Mouse (Mus musculus) midbrain, embryonic 14.5 days (tissue): ENCODE data around the gene Bst1. TPM values are rescaled to one million over a fixed set of nuclear protein-coding genes. Genes with fewer than 3 reads are reported as not detected.

Experiments
- ATAC-seq: fragments of 200-750 bp; cut with Nextera tagmentation; 2 replicates; pipeline ENCODE4 v1.8.0; 2017; ENCODE audit warnings: moderate number of reproducible peaks, moderate library complexity; ENCODE audit not compliant: low FRiP score, low TSS enrichment
- DNase-seq: peaks from one replicate; pipeline ENCODE4 v3.0.0-alpha.2; 2015
- H3K27ac ChIP-seq: fragments of 300-500 bp; sonication (generic); replicated peaks from 2 replicates; pipeline ENCODE4 v1.5.1; 2014; ENCODE audit warnings: mild to moderate bottlenecking, low read depth, low read length, moderate library complexity
- H3K27me3 ChIP-seq: fragments of 300-500 bp; sonication (generic); 2 replicates; pipeline ENCODE4 v1.6.1; 2014; ENCODE audit warnings: low read length, control low read depth, mixed read lengths; ENCODE audit not compliant: control insufficient read depth, insufficient read depth
- H3K36me3 ChIP-seq: fragments of 300-500 bp; sonication (generic); 2 replicates; pipeline ENCODE4 v1.6.1; 2014; ENCODE audit warnings: low read length, control low read depth; ENCODE audit not compliant: control insufficient read depth, insufficient read depth
- H3K4me1 ChIP-seq: fragments of 300-500 bp; sonication (generic); 2 replicates; pipeline ENCODE4 v1.6.1; 2014; ENCODE audit warnings: mild to moderate bottlenecking, antibody characterized with exemption, low read length, control low read depth; ENCODE audit not compliant: control insufficient read depth, insufficient read depth
- H3K4me2 ChIP-seq: fragments of 300-500 bp; sonication (generic); 2 replicates; pipeline ENCODE4 v1.6.1; 2014; ENCODE audit warnings: mild to moderate bottlenecking, low read length, moderate library complexity
- H3K4me3 ChIP-seq: fragments of 300-500 bp; sonication (generic); replicated peaks from 2 replicates; pipeline ENCODE4 v1.5.1; 2014; ENCODE audit warnings: low read depth, low read length
- H3K9ac ChIP-seq: fragments of 300-500 bp; sonication (generic); replicated peaks from 2 replicates; pipeline ENCODE4 v1.6.1; 2014; ENCODE audit warnings: mild to moderate bottlenecking, low read length, moderate library complexity
- H3K9me3 ChIP-seq: fragments of 300-500 bp; sonication (generic); 2 replicates; pipeline ENCODE4 v1.6.1; 2016; ENCODE audit warnings: low read length, control low read depth, mixed read lengths; ENCODE audit not compliant: control insufficient read depth
- WGBS: fragments of 180-500 bp; shearing (Covaris S2); extraction: QIAGEN DNeasy Blood & Tissue Kit; methylation state at CpG from one replicate; pipeline ENCODE4 v1.1.7; 2014; 5-methylcytosine and 5-hydroxymethylcytosine counted together
- polyA plus RNA-seq: library from polyadenylated mRNA; unstranded; fragments of >200 nt; fragmentation: Nextera tagmentation; extraction: Ambion mirVana; gene quantifications from 2 replicates; pipeline ENCODE4 v1.2.1, GENCODE M21; 2014

Gene Bst1
- polyA plus RNA-seq, 1 experiment from 2014 or later, result not detected

DNA sequence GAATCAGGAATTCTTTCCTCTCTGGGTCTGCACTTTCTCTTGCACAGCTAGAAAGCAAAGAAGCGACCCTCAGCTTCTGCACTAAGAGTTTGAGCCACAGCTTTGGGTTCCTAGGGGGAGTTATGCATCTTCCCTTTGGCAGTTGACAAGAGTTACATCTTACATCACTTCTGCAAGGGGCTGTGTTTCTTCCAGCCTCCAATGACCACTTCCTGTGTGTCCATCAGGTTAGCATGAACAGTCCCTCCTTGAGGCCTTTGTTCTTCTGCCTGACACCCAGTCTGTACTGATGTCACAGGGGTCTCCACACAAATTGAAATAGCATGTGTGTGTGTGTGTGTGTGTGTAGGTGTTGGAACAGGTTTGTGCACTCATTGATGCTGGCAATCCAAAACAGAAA is 54.0 kb downstream of the Bst1 start:
- no peak overlapping the region for H3K27ac ChIP-seq
- no peak overlapping the region for H3K9ac ChIP-seq
- WGBS, result 70% methylated on average over 1 of the region's 1 CpGs
- no peak overlapping the region for H3K4me2 ChIP-seq
- no peak for ATAC-seq
- H3K4me1 ChIP-seq, result peaks cover 8% of the 10 kb centered on the region; the same call in 1 of the 2 replicates
- H3K4me3 ChIP-seq, result no peak overlapping the region
- H3K9me3 ChIP-seq, result no peaks in the 10 kb centered on the region
- H3K36me3 ChIP-seq, result no peaks in the 10 kb centered on the region
- DNase-seq, result no peak
- H3K27me3 ChIP-seq, result no peaks in the 10 kb centered on the region

DNA sequence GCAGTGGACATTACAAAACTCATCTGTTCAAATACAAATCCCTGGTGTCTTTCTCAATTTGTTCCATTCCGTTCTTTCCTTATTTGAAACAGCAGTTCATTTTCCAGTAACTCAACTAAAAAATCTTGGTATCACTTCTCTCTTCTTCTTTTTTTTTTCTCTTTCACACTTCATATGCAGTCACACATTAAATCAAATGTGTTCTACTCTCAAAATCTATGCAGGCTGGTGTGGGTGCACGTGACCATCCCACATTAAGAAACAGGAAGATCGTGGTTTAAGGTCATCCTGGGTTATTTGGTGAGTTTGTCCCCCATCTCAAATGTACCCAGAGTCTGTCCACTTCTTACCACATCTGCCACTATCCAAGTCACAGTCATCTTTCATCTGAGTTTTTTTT is 63.3 kb downstream of the Bst1 start:
- ATAC-seq (no peak), DNase-seq (no peak)
- H3K36me3 ChIP-seq, result no peaks in the 10 kb centered on the region
- WGBS, result 92% methylated on average over 3 of the region's 3 CpGs
- H3K27me3 ChIP-seq, result no peaks in the 10 kb centered on the region
- no peaks in the 10 kb centered on the region for H3K9me3 ChIP-seq
- no peak overlapping the region for H3K27ac ChIP-seq
- H3K4me2 ChIP-seq, result no peak overlapping the region
- no peaks in the 10 kb centered on the region for H3K4me1 ChIP-seq
- H3K9ac ChIP-seq, result no peak overlapping the region
- H3K4me3 ChIP-seq, result no peak overlapping the region

DNA sequence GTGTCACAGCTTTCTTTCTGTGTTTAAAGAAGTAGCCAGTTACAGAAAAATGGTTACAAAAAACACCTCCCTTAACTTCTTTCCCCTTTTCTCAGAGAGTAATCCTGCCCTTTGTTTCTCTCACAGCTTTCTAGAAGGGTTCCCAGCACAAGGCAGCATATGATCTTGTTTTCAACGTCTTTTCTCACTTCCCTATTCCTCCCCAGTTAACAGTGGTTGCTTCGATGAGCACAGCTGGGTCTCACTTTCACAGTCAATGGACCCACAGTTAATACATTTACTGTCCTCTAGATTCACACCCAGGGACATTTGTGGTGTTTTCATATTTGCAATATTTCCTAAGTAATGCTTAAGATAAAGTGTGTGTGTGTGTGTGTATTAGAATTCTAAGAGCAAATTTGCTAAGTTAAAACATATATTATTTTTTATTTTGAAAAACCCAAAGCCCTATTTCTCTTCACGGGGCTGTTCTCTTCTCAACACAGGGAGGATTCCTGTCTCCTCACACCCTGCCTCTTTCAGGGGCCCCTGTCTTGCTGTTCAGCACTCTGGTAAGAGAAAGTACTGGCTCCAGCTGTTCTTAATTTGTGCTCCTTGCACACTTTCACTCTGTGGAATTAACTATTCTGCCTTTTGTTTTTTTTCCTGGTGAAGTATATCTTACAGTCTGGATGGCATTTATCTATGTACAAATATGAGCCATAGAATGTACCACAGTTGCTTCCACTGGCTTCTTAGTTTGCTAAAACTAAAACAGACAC is 66.6 kb downstream of the Bst1 start:
- no peaks in the 10 kb centered on the region for H3K36me3 ChIP-seq
- H3K4me3 ChIP-seq, result no peak overlapping the region
- no peaks in the 10 kb centered on the region for H3K27me3 ChIP-seq
- H3K4me1 ChIP-seq, result no peaks in the 10 kb centered on the region
- H3K9ac ChIP-seq, result no peak overlapping the region
- no peak for DNase-seq
- no peak overlapping the region for H3K27ac ChIP-seq
- H3K9me3 ChIP-seq, result no peaks in the 10 kb centered on the region
- ATAC-seq, result no peak
- H3K4me2 ChIP-seq, result no peak overlapping the region
- WGBS, result 15% methylated on average over 3 of the region's 3 CpGs

DNA sequence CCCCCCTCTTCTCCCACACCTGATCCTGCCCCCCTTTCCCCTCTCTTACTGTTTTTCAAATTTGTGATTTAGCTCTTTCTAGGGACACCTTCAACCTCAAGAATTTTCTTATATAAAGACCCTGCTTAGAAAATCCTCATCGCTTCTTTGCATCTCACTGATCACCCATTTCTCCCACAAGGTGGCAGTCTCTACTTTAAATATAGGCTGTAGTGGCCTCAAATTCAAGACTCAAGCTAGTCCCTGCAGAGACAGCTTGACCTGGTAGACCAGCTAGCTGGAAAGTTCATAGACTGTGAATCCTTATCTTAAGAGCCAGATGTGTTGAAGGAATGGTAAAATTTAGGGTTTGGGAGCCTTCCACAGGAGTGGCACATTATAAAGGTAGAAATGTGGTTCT is 73.7 kb downstream of the Bst1 start:
- ATAC-seq (no peak), DNase-seq (peak; percentile 63)
- Histone ChIP-seq H3K9ac (no peak overlapping the region), H3K4me2 (no peak overlapping the region), H3K9me3 (no peaks in the 10 kb centered on the region), H3K4me3 (no peak overlapping the region), H3K27ac (no peak overlapping the region), H3K36me3 (no peaks in the 10 kb centered on the region), H3K4me1 (no peaks in the 10 kb centered on the region), H3K27me3 (no peaks in the 10 kb centered on the region)
- WGBS, result 22% methylated on average over 1 of the region's 1 CpGs

Other genes with a start within 250 kb of the Bst1 start
- 5.0 and 7.7 TPM in 2 replicates for gene Cc2d2a, start 156.5 kb upstream of the Bst1 start, polyA plus RNA-seq
- 76.2 and 102 TPM in 2 replicates for gene Fbxl5, start 2.8 kb downstream of the Bst1 start, polyA plus RNA-seq
- 0.93 and 3.3 TPM in 2 replicates for gene Cd38, start 49.7 kb downstream of the Bst1 start, polyA plus RNA-seq
- not detected in 2 replicates for gene Gm7879, start 94.3 kb downstream of the Bst1 start, polyA plus RNA-seq
- 0.31 and 3.3 TPM in 2 replicates for gene Fgfbp1, start 162.9 kb downstream of the Bst1 start, polyA plus RNA-seq